Mouse (Mus musculus) cerebellum, adult 2 months (tissue): ENCODE results near the gene Fkrp. TPM values are rescaled to one million over a fixed set of nuclear protein-coding genes. Genes with fewer than 3 reads are reported as not detected.

Experiments used
- DNase-seq, 2 experiments: peaks; one replicate each; pipeline ENCODE4 v3.0.0; 2021
- H3K27ac ChIP-seq: fragments of 200-500 bp; 2 replicates; pipeline ENCODE4 v1.5.1; 2012; ENCODE audit warnings: low read length, control low read depth, inconsistent platforms; ENCODE audit not compliant: insufficient read depth
- H3K27me3 ChIP-seq: fragments of 200-500 bp; 2 replicates; pipeline ENCODE4 v1.6.1; 2012; ENCODE audit warnings: inconsistent platforms, mild to moderate bottlenecking, low read length, moderate library complexity; ENCODE audit not compliant: control insufficient read depth, insufficient read depth
- H3K4me1 ChIP-seq: fragments of 200-500 bp; 2 replicates; pipeline ENCODE4 v1.6.1; 2011; ENCODE audit warnings: low read length; ENCODE audit not compliant: control insufficient read depth, insufficient read depth
- H3K4me3 ChIP-seq: fragments of 200-500 bp; replicated peaks from 2 replicates; pipeline ENCODE3; 2011; ENCODE audit warnings: mild to moderate bottlenecking, low read depth, low read length, control low read depth; ENCODE audit not compliant: insufficient read depth
- CTCF ChIP-seq: fragments of 200-500 bp; IDR thresholded peaks from 2 replicates; pipeline ENCODE4 v1.5.1; 2011; ENCODE audit warnings: low read depth, mild to moderate bottlenecking, control low read depth, low read length, moderate library complexity, borderline replicate concordance; ENCODE audit not compliant: insufficient read depth
- POLR2A ChIP-seq: fragments of 200-500 bp; IDR thresholded peaks from 2 replicates; pipeline ENCODE4 v1.6.1; 2011; ENCODE audit warnings: low read length, control low read depth, borderline replicate concordance; ENCODE audit not compliant: insufficient read depth
- WGBS: fragments of 180-500 bp; shearing (Covaris S2); methylation state at CpG from one replicate; pipeline ENCODE4 v1.1.7; 2018; 5-methylcytosine and 5-hydroxymethylcytosine counted together
- polyA plus RNA-seq: library from polyadenylated mRNA; depleted of rRNA; stranded (reverse); fragments of >200 nt; gene quantifications from 2 replicates; pipeline ENCODE4 v1.2.3, GENCODE M21; 2012

Gene Fkrp
- polyA plus RNA-seq, 1 experiment = 38.9 TPM

DNA sequence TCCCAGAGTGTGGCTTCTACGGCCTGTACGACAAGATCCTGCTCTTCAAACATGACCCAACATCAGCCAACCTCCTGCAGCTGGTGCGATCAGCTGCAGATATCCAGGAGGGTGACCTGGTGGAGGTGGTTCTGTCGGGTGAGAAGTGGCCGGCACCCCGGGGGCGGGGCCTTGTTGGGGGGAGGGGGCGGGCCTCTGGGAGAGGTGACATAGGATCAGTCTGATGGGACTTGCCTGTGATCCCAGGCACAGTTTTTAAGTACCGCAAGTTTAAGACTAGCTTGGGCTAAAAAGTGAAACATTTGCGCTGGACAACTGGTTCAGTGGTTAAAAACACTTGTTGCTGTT is 29.3 kb upstream of the Fkrp start:
- WGBS = 53% methylated on average over 10 of the region's 10 CpGs
- no peaks in the 10 kb centered on the region for H3K27me3 ChIP-seq
- TF ChIP-seq CTCF = no peak
- no peak for TF ChIP-seq POLR2A
- H3K4me1 ChIP-seq = no peaks in the 10 kb centered on the region; the same call in 1 of the 2 replicates
- H3K4me3 ChIP-seq = no peak overlapping the region
- H3K27ac ChIP-seq = no peak overlapping the region
- DNase-seq = no peak

DNA sequence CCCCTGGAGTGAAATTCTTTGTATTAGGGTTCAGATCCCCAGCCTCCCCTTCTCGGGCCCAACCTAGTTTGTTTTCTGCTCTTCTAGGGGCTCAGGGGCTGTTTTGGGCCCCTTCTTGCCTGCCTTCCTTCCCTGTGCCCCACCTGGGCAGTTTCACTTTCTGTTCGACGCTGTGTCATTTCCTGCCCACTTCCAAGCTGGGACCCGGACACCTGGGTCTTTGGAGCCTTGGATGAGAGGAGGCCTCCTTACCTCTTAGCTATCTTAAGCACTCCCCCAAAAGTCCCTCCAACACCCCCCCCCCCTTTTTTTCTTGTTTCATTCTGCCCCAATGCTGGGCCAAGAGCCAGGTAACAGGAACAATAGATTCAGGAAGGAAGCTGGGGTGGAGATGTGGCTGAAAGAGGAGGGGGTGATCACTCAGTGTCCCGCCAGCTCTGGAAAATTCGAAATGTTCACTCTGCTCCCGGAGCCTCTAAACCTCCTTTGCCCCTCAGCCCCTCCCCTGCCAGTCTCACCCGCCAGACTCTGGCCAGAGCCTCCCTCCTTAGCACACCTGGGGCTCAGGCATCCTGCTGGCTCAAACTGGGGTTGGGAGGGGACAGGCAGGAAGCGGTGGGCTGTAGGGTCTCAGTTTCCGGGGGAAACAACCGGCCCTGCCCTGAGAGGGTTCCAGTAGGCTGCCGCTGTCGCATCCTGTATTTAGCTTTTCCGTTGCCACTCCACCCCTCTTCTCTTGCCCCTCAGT is 28.7 kb upstream of the Fkrp start:
- Histone ChIP-seq H3K4me1 (no peaks in the 10 kb centered on the region; the same call in 1 of the 2 replicates), H3K4me3 (no peak overlapping the region), H3K27me3 (no peaks in the 10 kb centered on the region), H3K27ac (no peak overlapping the region)
- 63% methylated on average over 14 of the region's 14 CpGs for WGBS
- TF ChIP-seq POLR2A (no peak), CTCF (no peak)
- no peak for DNase-seq

DNA sequence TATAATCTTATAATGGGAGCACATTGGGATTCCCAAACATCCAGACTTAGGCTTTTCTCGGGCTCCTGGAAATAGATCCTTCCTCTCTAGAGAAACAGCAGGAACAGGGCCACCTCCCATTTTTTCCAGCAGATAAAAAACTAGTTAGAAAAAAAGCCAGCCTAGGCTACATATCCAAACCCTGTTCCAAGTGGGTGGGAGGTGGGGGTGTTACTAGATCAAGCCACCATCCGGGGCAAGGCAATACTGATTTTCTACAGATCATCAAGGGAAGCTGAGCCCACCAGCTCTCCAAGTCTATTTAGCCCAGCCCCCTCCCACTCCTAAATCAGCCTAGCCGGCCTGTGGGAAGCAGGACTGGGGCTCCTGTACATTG is 28.2 kb upstream of the Fkrp start:
- 86% methylated on average over 3 of the region's 3 CpGs for WGBS
- H3K4me3 ChIP-seq = no peak overlapping the region
- H3K27ac ChIP-seq = no peak overlapping the region
- no peaks in the 10 kb centered on the region; the same call in 1 of the 2 replicates for H3K4me1 ChIP-seq
- no peak for DNase-seq
- no peaks in the 10 kb centered on the region for H3K27me3 ChIP-seq
- TF ChIP-seq POLR2A (no peak), CTCF (no peak)

DNA sequence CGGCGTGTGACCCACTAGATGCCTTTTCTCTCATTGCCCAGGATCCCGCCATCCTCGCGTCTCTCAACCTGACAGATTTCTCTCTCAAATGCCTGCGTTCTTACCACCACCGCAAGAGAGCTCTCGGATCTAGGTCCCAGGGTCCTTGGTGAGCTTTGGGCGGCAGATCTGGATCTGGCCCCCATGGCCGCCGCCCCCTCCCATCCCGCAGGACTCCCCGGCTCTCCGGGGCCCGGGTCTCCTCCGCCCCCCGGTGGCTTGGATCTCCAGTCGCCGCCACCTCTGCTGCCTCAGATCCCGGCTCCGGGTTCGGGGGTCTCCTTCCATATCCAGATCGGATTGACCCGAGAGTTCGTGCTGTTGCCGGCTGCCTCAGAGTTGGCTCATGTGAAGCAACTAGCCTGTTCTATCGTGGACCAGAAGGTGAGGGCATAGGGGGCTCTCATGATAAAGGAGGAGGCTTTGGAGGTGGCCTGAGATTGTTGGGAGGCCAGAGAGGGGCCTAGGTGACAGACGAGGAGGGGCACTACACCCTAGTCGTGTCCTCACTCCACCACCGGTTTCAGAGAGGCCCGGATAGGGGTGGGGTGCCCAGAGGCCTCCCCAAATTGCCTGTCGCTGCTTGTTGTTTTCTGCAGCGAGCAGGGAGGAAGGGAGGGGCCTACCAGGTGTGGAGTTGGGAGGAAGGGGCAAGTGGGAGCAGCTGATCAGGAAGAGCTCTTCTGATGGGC is 27.1 kb upstream of the Fkrp start:
- H3K27me3 ChIP-seq = no peaks in the 10 kb centered on the region
- DNase-seq = peak in 1 of 2 experiments; percentile 41
- TF ChIP-seq POLR2A = no peak
- TF ChIP-seq CTCF = no peak
- H3K27ac ChIP-seq = no peak overlapping the region
- H3K4me1 ChIP-seq = no peaks in the 10 kb centered on the region; the same call in 1 of the 2 replicates
- peak overlapping the region; percentile 84 for H3K4me3 ChIP-seq
- WGBS = 2% methylated on average over 33 of the region's 33 CpGs

DNA sequence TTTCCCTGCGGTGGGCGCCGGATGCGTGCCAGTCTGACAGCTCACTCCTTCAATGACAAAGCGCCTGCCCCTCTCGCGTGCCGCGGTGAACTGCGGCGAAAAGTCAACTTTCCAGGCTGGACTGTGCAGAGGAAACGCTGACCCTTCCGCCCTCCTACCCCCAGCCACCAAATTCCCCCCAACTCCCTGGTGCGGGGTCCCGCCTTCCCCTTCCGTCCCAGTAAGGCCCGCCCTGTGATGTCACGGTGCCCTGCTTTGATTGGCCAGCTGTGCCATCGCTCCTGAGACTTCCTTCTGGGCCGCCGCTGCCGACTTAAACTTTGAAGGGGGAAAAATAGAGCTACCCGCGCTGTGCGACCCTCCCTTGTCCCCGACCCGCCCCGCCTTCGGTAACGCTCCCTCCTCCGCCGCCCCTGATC is 26.1 kb upstream of the Fkrp start, which contains the start of gene Prkd2:
TSS of gene Prkd2 (plus strand) at position 258 of the 419 bp plus-strand sequence.
- H3K4me1 ChIP-seq = no peaks in the 10 kb centered on the region
- WGBS = 1% methylated on average over 32 of the region's 32 CpGs
- TF ChIP-seq CTCF (no peak), POLR2A (peak; percentile 53; the same call in 1 of the 2 replicates)
- peak; percentile 85 to 91 for DNase-seq
- H3K27ac ChIP-seq = no peak within 1 kb of the TSS
- peak within 1 kb of the TSS; percentile 84 for H3K4me3 ChIP-seq
- no peaks in the 10 kb centered on the region for H3K27me3 ChIP-seq

DNA sequence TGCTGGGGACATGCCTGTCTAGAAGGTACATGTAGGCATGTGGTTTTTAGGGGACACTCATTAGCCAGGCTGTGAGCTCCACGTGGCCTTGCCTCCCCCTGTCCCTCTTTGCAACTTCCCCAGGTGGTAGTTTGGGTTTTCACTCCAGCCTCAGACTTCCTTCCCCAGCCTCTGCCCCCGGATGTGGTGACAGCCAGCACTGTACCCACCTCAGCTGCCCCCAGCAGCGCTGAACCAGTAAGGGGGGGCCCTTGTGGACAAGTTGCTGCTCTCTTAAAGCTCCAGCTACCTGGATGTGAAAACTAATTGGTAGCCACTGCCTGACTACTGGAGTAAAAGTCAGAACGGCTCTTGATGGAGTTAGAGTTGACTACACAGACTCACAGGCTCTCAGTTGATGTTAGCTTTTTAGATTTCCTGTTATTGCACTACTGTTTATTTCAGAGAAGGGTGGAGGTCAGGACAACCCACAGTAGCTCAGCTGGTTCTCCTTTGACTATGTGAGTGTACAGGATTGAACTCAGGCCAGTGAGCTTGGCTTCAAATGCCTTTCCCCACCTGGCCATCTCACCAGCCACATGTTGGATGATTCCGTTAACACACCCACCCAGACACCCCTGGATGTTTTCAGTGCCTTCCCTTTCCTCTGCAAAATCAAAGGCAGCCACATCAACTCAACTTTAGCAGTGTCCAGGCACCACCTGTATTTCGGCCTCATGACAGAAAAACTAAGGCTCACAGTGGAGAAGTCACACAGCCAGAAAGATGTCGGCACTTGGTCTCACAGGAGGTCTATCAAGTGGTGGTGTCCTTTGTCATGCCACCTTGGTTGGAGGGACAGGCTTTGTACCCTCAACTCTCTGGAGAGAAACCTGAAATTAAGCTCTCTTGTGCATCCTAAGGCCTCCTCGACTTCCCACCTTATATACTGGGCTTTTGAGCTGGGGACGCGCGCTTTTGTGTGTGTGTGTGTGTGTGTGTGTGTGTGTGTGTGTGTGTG is 25.3 kb upstream of the Fkrp start:
- Histone ChIP-seq H3K4me3 (peak overlapping the region; percentile 84), H3K27ac (no peak overlapping the region), H3K4me1 (no peaks in the 10 kb centered on the region), H3K27me3 (no peaks in the 10 kb centered on the region)
- DNase-seq = no peak
- no peak for TF ChIP-seq POLR2A
- no peak for TF ChIP-seq CTCF
- 38% methylated on average over 11 of the region's 11 CpGs for WGBS

DNA sequence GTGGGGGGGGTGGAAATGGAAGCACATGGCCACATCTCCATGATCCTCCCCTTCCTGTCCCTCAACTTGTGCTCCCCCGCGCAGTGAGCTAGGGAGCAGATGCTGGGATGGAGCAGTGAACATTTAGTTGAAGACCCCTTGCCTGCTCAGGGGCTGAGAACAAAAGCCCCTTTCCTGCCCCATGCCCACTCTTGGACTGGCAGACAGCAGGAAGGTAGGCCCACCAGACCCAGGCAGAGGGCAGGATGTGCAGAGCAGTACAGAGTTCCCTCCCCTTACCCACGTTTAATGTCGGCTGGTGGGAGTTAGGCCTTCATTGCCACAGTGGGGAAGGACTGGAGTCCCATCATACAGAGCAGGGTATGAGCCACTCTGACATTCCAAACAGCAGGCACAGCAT is 24.5 kb upstream of the Fkrp start:
- Histone ChIP-seq H3K27me3 (no peaks in the 10 kb centered on the region), H3K4me3 (no peak overlapping the region), H3K27ac (no peak overlapping the region), H3K4me1 (no peaks in the 10 kb centered on the region)
- DNase-seq = no peak
- WGBS = 73% methylated on average over 4 of the region's 4 CpGs
- TF ChIP-seq POLR2A (no peak), CTCF (no peak)
